Mouse (Mus musculus): Measurements from ENCODE around the gene Cav1. TPM values are rescaled to one million over a fixed set of nuclear protein-coding genes. Genes with fewer than 3 reads are reported as not detected.

Cav1 gene
- polyA plus RNA-seq, 2 experiments: 94.5 to 172 TPM

GRCm38 (mm10) chr6:17363446-17364179, 57.5 kb downstream of the Cav1 start:
- Histone ChIP-seq H3K36me3 (ENCODE audit: control insufficient read depth, insufficient read depth, low read length) (no peaks in the 10 kb centered on the region), H3K4me1 (ENCODE audit: control insufficient read depth, insufficient read depth, low read length) (no peaks in the 10 kb centered on the region), H3K4me2 (replicated peaks; ENCODE audit: low read depth, low read length, severe bottlenecking) (no peak overlapping the region), H3K9me3 (ENCODE audit: control insufficient read depth, low read length) (no peaks in the 10 kb centered on the region), H3K4me3 (replicated peaks; ENCODE audit: low read length) (no peak overlapping the region), H3K27me3 (ENCODE audit: control insufficient read depth, insufficient read depth, low read length) (no peaks in the 10 kb centered on the region), H3K27ac (replicated peaks; ENCODE audit: low read depth, low read length) (no peak overlapping the region), H3K9ac (ENCODE audit: low read depth, low read length, severe bottlenecking) (no peak overlapping the region)
- TF ChIP-seq POLR2A (IDR thresholded peaks at IDR 0.05; ENCODE audit: borderline replicate concordance, extremely low read depth, insufficient read depth, insufficient read length): no peak
- WGBS: 83% methylated on average over 17 of the region's 17 CpGs
- no peak for DNase-seq (ENCODE audit: low spot score)
- no peak for ATAC-seq (ENCODE audit: low FRiP score, low read depth)

- ATAC-seq (ENCODE audit: low FRiP score, low read depth): no peak
- H3K27ac ChIP-seq (replicated peaks; ENCODE audit: low read depth, low read length): no peak overlapping the region
- DNase-seq (ENCODE audit: low spot score): no peak
- no peak overlapping the region for H3K4me2 ChIP-seq (replicated peaks; ENCODE audit: low read depth, low read length, severe bottlenecking)
- H3K36me3 ChIP-seq (ENCODE audit: control insufficient read depth, insufficient read depth, low read length): no peaks in the 10 kb centered on the region
- WGBS: 86% methylated on average over 5 of the region's 5 CpGs
- no peak for TF ChIP-seq POLR2A (IDR thresholded peaks at IDR 0.05; ENCODE audit: borderline replicate concordance, extremely low read depth, insufficient read depth, insufficient read length)
- no peaks in the 10 kb centered on the region for H3K4me1 ChIP-seq (ENCODE audit: control insufficient read depth, insufficient read depth, low read length)
- H3K9me3 ChIP-seq (ENCODE audit: control insufficient read depth, low read length): no peaks in the 10 kb centered on the region
- H3K4me3 ChIP-seq (replicated peaks; ENCODE audit: low read length): no peak overlapping the region
- no peaks in the 10 kb centered on the region for H3K27me3 ChIP-seq (ENCODE audit: control insufficient read depth, insufficient read depth, low read length)
- H3K9ac ChIP-seq (ENCODE audit: low read depth, low read length, severe bottlenecking): no peak overlapping the region
Measured at GRCm38 (mm10) chr6:17374326-17374725, 68.2 kb downstream of the Cav1 start.

- Histone ChIP-seq H3K27me3 (ENCODE audit: control insufficient read depth, insufficient read depth, low read length) (no peaks in the 10 kb centered on the region), H3K9ac (ENCODE audit: low read depth, low read length, severe bottlenecking) (no peak overlapping the region), H3K4me2 (replicated peaks; ENCODE audit: low read depth, low read length, severe bottlenecking) (no peak overlapping the region), H3K27ac (replicated peaks; ENCODE audit: low read depth, low read length) (no peak overlapping the region), H3K4me1 (ENCODE audit: control insufficient read depth, insufficient read depth, low read length) (no peaks in the 10 kb centered on the region), H3K4me3 (replicated peaks; ENCODE audit: low read length) (no peak overlapping the region), H3K36me3 (ENCODE audit: control insufficient read depth, insufficient read depth, low read length) (no peaks in the 10 kb centered on the region), H3K9me3 (ENCODE audit: control insufficient read depth, low read length) (no peaks in the 10 kb centered on the region)
- no peak for TF ChIP-seq POLR2A (IDR thresholded peaks at IDR 0.05; ENCODE audit: borderline replicate concordance, extremely low read depth, insufficient read depth, insufficient read length)
- 74% methylated on average over 2 of the region's 2 CpGs for WGBS
- no peak for ATAC-seq (ENCODE audit: low FRiP score, low read depth)
- DNase-seq (ENCODE audit: low spot score): no peak
Measured at GRCm38 (mm10) chr6:17377371-17377770, 71.2 kb downstream of the Cav1 start.

- DNase-seq (ENCODE audit: low spot score): no peak
- H3K27ac ChIP-seq (replicated peaks; ENCODE audit: low read depth, low read length): no peak overlapping the region
- WGBS: 89% methylated on average over 3 of the region's 3 CpGs
- H3K4me3 ChIP-seq (replicated peaks; ENCODE audit: low read length): no peak overlapping the region
- no peaks in the 10 kb centered on the region for H3K36me3 ChIP-seq (ENCODE audit: control insufficient read depth, insufficient read depth, low read length)
- no peak for TF ChIP-seq POLR2A (IDR thresholded peaks at IDR 0.05; ENCODE audit: borderline replicate concordance, extremely low read depth, insufficient read depth, insufficient read length)
- no peak overlapping the region for H3K9ac ChIP-seq (ENCODE audit: low read depth, low read length, severe bottlenecking)
- H3K9me3 ChIP-seq (ENCODE audit: control insufficient read depth, low read length): no peaks in the 10 kb centered on the region
- no peaks in the 10 kb centered on the region for H3K4me1 ChIP-seq (ENCODE audit: control insufficient read depth, insufficient read depth, low read length)
- no peaks in the 10 kb centered on the region for H3K27me3 ChIP-seq (ENCODE audit: control insufficient read depth, insufficient read depth, low read length)
- ATAC-seq (ENCODE audit: low FRiP score, low read depth): no peak
- no peak overlapping the region for H3K4me2 ChIP-seq (replicated peaks; ENCODE audit: low read depth, low read length, severe bottlenecking)
Measured at GRCm38 (mm10) chr6:17380102-17380501, 74.0 kb downstream of the Cav1 start.

GRCm38 (mm10) chr6:17381690-17382089, 75.6 kb downstream of the Cav1 start:
- Histone ChIP-seq H3K27me3 (ENCODE audit: control insufficient read depth, insufficient read depth, low read length) (no peaks in the 10 kb centered on the region), H3K4me3 (replicated peaks; ENCODE audit: low read length) (no peak overlapping the region), H3K4me1 (ENCODE audit: control insufficient read depth, insufficient read depth, low read length) (no peaks in the 10 kb centered on the region), H3K9ac (ENCODE audit: low read depth, low read length, severe bottlenecking) (no peak overlapping the region), H3K4me2 (replicated peaks; ENCODE audit: low read depth, low read length, severe bottlenecking) (no peak overlapping the region), H3K9me3 (ENCODE audit: control insufficient read depth, low read length) (no peaks in the 10 kb centered on the region), H3K27ac (replicated peaks; ENCODE audit: low read depth, low read length) (no peak overlapping the region), H3K36me3 (ENCODE audit: control insufficient read depth, insufficient read depth, low read length) (no peaks in the 10 kb centered on the region)
- WGBS: 52% methylated on average over 6 of the region's 6 CpGs
- no peak for ATAC-seq (ENCODE audit: low FRiP score, low read depth)
- no peak for DNase-seq (ENCODE audit: low spot score)
- TF ChIP-seq POLR2A (IDR thresholded peaks at IDR 0.05; ENCODE audit: borderline replicate concordance, extremely low read depth, insufficient read depth, insufficient read length): no peak

Data from limb, embryonic 14.5 days (tissue).